Mouse (Mus musculus): ENCODE results near the gene Olfr668.
"Not testable (repeated sequence)": the region's sequence is repeated elsewhere in the genome, so short reads cannot be mapped to it uniquely, and the experiment has no call there.

Olfr668 gene

GRCm38 (mm10) chr7:104927957-104928356 lies at the start of gene Olfr668:
Gene Olfr668, minus strand, starts transcription at chr7:104928057.
- no peaks in the 10 kb centered on the region for H3K36me3 ChIP-seq (ENCODE audit: control insufficient read depth, insufficient read depth, low read length, poor library complexity, severe bottlenecking)
- DNase-seq (ENCODE audit: low read depth, low spot score): no peak
- H3K27me3 ChIP-seq (ENCODE audit: control insufficient read depth, insufficient read depth, low read length, poor library complexity, severe bottlenecking): no peaks in the 10 kb centered on the region

GRCm38 (mm10) chr7:104972507-104972906 lies 44.6 kb upstream of the Olfr668 start:
- not testable (repeated sequence) for H3K36me3 ChIP-seq (ENCODE audit: control insufficient read depth, insufficient read depth, low read length, poor library complexity, severe bottlenecking); H3K27me3 ChIP-seq (ENCODE audit: control insufficient read depth, insufficient read depth, low read length, poor library complexity, severe bottlenecking); DNase-seq (ENCODE audit: low read depth, low spot score)

- Histone ChIP-seq H3K36me3 (ENCODE audit: control insufficient read depth, insufficient read depth, low read length, poor library complexity, severe bottlenecking) (no peaks in the 10 kb centered on the region), H3K27me3 (ENCODE audit: control insufficient read depth, insufficient read depth, low read length, poor library complexity, severe bottlenecking) (no peaks in the 10 kb centered on the region)
- DNase-seq (ENCODE audit: low read depth, low spot score): no peak
These were observed 34.7 kb upstream of the Olfr668 start, which contains the start of gene Olfr670 for GRCm38 (mm10) chr7:104962520-104962919. Gene Olfr670, minus strand, starts transcription at chr7:104962620.

DNA sequence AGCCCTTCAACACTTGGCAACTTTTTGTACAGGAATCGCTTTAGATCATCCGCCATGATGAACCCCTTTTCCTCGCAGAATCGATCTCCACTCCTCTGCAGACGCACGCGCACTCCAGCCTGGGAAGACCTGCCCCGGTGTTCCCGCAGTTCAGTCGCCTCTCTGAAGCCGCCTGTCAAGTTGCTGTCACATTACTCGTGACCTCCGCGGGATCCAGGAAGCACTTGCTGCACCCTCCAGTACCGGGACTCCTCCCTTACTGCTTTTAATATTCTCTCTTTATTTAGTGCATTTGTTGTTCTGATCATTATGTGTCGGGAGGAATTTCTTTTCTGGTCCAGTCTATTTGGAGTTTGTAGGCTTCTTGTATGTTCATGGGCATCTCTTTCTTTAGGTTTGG lies 22.4 kb upstream of the Olfr668 start:
- DNase-seq (ENCODE audit: low read depth, low spot score); H3K36me3 ChIP-seq (ENCODE audit: control insufficient read depth, insufficient read depth, low read length, poor library complexity, severe bottlenecking): not testable (repeated sequence)

DNA sequence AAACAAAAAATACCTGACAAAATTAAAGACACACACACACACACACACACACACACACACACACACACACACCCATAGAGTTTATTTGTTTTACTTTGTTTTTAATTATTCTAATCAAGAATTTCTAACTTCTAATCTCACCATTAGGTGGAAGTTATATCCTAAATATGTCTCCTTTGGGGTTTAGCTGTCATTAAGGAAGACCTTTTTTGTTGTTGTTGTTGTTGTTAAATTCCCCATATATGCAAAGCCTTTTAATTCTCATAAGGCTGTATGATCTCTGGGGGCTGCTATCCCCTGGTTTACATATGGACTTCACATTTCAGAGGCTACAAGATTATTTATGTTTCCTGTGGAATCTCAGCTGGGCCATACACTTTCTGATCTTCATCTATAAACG lies 6.1 kb upstream of the Olfr668 start, which contains the start of gene Olfr669:
Olfr669 (plus strand) TSS at position 301 of the 400 bp plus-strand sequence.
- DNase-seq (ENCODE audit: low read depth, low spot score): no peak
- no peaks in the 10 kb centered on the region for H3K36me3 ChIP-seq (ENCODE audit: control insufficient read depth, insufficient read depth, low read length, poor library complexity, severe bottlenecking)
- no peaks in the 10 kb centered on the region for H3K27me3 ChIP-seq (ENCODE audit: control insufficient read depth, insufficient read depth, low read length, poor library complexity, severe bottlenecking)

More for the DNA sequence above, 22.4 kb upstream of the Olfr668 start:
- H3K27me3 ChIP-seq (ENCODE audit: control insufficient read depth, insufficient read depth, low read length, poor library complexity, severe bottlenecking): not testable (repeated sequence)

DNA sequence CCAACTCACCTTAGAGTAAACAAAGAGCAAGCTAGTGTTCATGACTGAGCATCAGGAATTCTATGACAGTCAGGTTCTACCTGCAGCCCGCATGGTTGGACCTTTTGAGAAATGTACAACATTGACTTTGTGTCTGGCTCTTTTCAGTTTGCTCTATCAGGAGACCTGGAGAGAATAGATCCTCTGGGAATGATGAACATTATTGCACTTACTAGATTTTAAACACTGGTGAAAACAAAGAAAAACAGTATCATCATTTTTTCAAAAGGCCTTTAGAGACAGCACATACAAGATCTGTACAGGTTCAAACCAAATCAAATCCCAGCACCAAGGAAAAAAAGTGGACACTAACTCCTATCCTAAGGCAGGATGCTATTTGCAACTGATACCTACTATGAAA lies 6.5 kb downstream of the Olfr668 start, which contains the start of gene Olfr667:
Olfr667 (minus strand) TSS at position 101 of the 400 bp plus-strand sequence.
- Histone ChIP-seq H3K27me3 (ENCODE audit: control insufficient read depth, insufficient read depth, low read length, poor library complexity, severe bottlenecking) (no peaks in the 10 kb centered on the region), H3K36me3 (ENCODE audit: control insufficient read depth, insufficient read depth, low read length, poor library complexity, severe bottlenecking) (no peaks in the 10 kb centered on the region)
- DNase-seq (ENCODE audit: low read depth, low spot score): no peak

DNA sequence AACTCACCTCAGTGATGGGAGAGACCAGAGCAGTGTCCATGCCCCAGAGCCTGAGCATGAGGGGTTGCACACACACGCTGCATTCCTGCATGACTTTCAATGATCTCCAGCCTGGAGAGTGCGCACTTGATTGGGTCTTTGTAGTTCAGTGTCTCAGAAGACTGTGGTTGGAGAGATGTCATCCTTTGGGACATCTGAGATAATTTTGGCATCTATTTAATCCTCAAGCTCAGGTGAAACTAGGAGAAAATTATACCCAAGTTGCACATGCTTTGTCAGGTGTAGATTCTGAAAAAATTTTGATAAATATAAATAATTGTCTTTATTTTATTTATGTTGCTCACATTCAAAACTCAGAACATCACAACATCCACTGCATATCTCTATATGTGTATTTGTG lies 32.0 kb downstream of the Olfr668 start, which contains the start of gene Olfr666:
Olfr666 (minus strand) TSS at position 101 of the 400 bp plus-strand sequence.
- Histone ChIP-seq H3K36me3 (ENCODE audit: control insufficient read depth, insufficient read depth, low read length, poor library complexity, severe bottlenecking) (no peaks in the 10 kb centered on the region), H3K27me3 (ENCODE audit: control insufficient read depth, insufficient read depth, low read length, poor library complexity, severe bottlenecking) (no peaks in the 10 kb centered on the region)
- no peak for DNase-seq (ENCODE audit: low read depth, low spot score)

GRCm38 (mm10) chr7:104877731-104878130 lies 50.1 kb downstream of the Olfr668 start, which contains the start of gene Olfr665:
Gene Olfr665, plus strand, starts transcription at chr7:104878031.
- no peak for DNase-seq (ENCODE audit: low read depth, low spot score)
- H3K36me3 ChIP-seq (ENCODE audit: control insufficient read depth, insufficient read depth, low read length, poor library complexity, severe bottlenecking): no peaks in the 10 kb centered on the region
- no peaks in the 10 kb centered on the region for H3K27me3 ChIP-seq (ENCODE audit: control insufficient read depth, insufficient read depth, low read length, poor library complexity, severe bottlenecking)

Measured in splenic B cell, adult 2 months (primary cell).